Mouse (Mus musculus) kidney, adult 11 months (tissue): ENCODE data around the gene Mreg.

Experiments used
- DNase-seq: peaks from one replicate; pipeline ENCODE4 v3.0.0; 2022

Gene Mreg

DNA sequence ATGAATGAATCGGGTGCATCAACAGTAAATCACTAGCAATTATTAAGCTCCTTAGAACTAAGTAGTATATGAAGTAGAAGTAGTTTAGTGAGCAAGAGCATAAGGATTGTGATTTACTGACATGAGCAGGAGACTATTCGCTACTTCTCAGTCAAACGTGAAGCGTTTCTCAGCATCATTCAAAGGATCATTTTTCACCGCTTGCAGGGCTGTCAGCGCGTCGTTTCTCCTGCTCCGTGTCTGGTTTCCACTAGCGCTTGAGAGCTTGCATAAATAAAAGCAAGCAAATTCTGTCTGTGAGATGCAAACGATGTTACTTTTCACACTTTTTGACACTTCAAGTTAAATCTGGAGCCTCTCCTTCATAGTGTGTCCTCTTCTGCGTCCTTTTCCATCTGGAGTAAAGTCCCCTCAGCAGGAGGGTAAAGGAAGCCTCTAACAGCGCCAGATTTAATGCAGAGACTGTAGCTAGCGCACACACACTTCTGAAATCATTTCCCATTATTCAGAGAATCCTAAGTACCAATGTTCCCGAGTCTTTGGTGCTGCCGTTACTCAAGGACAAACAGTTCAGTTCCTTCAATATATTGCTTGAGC, 23.9 kb downstream of the Mreg start:
- no peak for DNase-seq

DNA sequence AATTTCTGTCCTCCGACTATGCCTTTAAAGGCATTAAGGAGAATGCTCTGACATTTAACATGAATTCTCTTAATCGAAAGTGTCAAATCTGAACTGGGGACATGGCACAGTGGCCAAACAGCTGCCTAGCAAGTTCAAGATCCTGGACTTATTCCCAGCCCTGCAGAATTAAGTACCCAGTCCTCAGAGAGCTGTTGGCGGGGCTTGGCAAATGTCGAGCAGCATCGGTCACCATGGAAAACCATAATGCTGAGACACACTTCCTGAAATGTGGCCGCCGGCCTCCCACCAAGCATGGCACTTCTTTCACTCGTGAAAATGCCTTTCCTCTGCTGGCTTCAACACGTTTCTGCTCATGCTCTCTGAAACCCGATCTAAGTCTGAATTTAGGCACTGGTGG, 24.6 kb downstream of the Mreg start:
- DNase-seq: no peak

DNA sequence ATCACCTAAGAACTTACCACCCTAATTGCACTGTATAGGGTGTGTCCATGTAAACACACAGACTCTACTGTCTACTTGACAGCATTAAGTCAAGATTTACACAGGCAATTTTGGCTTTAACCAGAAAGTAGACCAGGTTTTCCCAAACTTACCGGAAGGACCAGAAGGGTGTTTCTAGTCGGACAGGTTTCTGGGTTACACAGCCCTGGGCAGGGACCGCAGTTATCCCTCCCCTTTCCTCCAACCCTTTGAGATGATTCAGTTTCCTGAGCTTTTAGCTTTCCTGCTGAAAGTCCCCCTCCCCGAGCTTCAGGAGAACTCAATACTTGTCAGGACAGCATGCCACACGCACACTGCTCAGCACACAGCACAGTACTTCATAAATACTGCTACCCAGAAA, 26.0 kb downstream of the Mreg start:
- DNase-seq: no peak

DNA sequence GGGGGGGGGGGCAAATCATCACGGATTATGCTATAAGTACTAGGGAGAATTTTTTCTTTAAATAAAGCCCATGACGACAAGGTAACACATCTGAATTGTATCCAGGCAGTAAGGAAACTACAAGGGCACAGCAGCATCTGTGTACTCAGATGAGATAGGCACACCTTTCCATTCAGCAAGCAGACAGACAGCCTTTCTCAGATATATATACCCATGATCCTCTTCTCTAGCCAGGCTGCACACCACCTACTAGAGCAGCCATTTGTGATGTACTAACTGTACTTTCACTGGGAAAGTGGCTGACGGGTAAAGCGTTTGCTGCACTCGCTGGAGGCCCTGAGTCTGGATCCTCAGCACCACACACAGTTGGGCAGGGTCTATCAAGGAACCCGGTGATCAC, 28.6 kb downstream of the Mreg start:
- DNase-seq: no peak

DNA sequence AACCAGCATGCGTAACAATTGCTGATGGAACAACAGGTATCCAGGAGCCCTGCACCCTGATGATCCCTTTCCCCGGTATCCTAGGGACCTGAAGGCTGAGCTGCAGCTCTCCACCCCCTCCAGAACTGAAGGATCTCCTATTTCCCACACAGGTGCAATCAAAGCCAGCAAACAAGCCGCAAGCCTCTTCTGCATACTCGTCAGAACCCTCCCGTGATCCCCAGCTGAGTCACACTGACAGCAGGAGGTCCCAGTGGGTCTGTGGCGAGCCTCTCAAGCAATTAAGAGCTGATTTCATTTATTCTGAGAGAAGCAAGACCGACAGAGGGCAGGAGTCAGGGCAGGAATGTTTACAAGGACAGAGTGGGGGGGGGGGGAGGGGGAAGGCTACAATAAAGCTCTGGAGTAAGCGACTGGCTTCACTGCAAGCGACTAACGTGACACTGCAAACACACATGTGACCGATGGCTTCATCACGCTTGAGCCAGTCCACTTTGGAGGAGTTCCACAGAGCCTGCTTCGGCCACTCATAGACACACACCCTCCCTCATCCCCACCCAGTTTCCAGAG, 29.1 kb downstream of the Mreg start:
- peak; percentile 33 for DNase-seq

DNA sequence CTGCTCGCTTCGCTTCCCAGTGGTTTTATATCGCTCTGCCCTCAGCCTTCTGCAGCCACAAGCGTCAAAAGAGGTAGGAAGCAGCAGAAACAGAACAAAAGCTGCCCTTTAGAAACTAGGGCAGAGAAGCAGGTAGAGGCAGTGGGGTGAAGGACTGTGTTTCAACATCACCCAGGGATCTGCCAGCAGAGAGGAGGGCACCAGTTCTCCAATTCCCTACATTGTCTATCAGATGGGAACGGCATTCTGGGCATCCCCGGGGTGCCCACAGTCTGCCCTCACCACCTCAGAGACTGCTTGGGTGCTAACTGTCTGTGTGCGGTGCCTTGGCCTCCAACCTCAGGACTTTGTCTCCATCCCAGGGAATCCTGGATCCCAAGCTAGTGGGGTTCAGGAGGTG, 32.2 kb downstream of the Mreg start:
- no peak for DNase-seq

DNA sequence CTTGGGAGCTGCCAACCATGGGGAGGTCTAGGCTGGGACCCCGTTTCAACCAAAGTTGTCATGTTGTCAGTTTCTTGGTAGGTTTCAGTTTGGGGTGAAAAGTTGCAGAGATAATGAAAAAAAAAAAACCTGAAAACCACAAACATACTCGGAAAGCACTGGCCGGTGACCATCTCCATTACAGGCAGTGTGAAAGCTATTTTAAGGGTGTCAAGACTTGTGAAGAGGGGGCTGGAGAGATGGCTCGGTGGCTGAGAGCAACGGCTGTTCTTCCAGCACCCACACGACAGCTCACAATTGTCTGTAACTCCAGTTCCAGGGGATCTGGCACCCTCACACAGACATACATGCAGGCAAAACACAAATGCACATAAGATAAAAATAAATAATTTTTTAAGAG, 35.9 kb downstream of the Mreg start:
- no peak for DNase-seq

DNA sequence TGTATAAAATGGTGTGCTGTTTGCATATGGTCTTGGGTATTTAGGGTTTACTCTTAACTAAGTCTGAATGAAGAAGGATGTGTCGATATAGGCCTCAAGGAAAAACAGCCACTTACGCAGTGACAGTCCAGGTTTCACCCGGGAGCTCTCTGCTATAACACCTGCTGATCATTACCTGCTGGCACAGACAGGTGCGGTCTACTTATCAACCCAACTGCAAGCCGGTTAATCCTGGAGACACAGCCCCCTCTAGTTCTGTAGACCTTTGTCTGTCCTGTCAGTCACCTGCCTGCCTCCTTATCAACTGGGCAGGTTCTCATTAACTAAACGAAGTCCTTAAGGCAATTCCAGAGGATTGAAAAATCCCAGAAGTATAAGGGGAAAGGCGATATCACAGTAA, 37.9 kb downstream of the Mreg start:
- DNase-seq: no peak

DNA sequence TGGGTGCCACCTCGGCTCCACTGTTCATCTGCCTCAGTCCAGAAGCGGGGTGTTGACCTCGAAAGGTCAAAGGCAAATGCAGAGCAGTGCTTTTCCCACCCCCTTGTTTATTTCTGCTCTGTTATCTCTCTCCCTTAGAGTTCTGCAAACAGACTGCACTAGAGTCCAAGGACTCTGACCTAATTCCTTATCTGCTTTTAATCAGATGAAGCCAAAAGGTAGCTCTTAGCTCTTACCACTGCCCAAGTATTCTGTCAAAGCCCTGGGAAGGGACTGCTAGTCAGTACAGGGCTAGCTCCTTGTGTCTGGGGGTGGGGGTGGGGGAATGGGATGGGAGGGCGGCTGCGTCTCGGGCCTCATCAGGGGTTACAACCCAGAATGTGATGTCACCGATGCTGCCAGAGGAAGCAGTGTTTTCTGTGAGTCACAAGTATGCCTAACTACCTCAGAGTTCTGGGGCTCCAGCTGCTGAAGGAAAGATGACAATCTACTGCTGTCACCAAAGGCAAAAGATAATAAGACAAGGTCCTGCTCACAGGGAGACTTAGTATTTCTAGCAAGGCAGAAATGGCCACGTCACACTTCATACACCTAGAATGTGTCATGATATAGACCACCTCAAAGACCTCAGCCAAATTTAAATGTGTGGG, 38.6 kb downstream of the Mreg start:
- DNase-seq: no peak

DNA sequence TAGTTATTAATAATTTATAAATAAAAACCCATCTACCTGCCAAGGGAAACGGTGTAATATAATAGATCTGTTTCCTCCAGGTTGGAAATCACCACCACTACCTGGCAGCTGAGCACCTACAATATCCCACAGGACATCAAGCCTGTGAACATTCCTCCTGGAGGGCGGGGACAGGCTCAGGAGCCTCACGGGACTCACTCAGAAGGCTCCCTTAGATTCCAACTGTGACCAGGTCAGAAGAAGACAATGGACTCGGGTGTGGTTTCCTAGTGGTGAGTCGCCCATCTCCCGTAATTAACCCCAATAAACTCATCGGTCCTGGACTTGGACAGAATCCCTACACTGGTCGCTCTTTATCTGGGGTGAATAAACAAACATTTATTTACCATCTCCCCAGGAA, 39.3 kb downstream of the Mreg start:
- no peak for DNase-seq

DNA sequence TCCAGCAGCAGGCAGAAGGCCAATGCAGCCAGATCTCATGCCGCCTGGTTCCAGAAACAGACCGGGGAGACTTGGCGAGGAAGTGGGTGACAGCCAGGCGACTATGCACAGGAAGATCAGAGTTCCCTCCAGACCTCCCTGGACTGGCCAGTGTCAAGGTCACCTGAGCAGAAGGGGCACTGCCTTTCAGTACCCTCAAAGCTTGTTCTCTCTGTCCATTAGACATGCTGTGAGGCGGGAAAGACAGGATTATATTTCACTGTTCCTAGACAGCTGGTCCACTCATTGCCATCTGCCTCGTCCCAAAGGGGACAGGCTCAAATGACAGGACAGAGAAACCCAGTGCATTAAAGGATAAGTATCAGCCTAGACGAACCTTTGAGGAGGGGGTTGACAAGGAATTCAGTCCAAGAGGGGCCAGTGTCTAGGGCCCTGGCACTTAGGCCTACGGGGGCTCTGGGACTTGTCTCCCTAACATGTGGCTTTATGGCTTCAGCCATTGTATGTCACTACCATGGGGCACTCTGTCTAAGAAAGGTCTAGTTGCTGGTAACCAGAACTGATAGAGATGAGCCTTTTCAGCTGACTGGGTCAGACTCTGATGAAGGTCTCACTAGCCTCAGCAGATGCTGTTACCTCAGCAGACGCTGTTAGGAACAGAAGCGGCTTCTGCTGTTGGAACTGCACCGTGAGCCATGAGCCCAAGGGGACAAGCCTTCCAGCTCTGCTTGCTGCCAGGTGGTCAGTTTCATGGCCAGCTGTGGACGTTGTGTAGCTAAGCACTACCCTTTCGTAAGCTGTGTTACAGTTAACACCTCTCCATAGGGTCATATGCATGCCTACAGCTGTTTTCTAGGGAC, 40.9 kb downstream of the Mreg start:
- DNase-seq: no peak

DNA sequence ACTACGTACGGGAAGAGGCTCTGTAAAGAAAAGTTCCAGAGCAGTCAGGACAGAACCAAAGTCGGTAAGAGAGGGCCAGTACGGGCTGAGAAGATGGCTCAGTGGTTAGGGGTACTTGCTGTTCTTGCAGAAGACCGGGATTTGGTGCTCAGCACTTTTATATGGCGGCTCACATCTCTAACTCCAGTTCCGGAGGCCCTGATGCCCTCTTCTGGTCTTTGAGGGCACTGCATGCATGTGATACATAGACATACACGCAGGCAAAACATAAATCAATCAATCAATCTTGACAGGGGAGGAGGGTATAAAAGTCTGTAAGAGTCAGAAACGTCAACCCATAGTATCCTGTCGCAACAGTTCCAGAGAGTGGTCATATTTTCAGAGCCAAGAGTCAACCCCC, 45.1 kb downstream of the Mreg start:
- no peak for DNase-seq

DNA sequence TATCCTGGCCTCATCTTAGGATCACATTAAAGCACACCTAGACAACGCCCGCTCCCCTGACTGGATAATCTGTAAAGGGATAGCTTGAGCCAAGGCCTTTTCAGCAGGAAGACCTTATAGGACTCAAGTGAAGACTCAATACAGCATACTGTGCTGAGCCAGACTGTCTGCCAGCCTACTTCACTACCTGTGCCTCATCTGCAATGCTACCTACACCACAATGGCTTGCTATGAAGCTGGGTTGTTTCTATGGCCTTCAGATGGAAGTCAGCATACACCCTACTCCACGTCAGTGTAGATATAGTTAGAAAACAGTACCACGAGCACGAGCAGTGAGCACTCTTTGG, 45.7 kb downstream of the Mreg start:
- no peak for DNase-seq

DNA sequence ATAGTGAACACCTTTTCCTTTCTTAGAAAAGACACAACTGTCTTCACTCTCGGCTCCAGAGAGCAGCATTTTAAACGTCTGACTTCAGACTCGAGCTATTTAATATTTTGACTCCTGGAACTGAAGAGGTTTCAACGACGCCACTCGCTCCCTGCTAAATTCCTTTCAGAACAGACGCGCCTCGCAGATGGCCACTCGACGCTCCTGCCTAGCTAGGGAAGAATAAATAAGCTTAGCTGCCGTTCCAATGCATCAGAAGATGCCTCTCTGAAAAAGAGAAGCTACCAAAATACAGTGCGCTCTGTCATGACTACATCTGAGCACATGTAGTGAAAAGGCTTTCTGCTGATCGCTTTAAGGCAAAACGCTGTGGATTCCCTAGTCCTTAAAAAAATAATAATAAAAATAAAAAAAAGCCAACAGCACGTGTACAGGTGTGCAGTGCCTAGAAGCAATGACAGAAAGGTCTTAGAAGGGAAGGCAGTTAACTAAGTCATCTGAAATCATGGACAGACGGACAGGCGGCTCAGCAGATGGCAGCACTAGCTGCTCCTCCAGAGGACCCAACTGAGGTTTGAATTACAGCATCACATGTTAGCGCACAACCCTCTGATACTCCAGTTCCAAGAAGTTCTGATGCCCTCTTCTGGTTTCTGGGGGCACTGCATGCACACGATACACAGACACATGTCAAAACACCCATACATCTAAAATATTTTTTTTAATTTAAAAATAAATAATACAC, 46.2 kb downstream of the Mreg start:
- no peak for DNase-seq

DNA sequence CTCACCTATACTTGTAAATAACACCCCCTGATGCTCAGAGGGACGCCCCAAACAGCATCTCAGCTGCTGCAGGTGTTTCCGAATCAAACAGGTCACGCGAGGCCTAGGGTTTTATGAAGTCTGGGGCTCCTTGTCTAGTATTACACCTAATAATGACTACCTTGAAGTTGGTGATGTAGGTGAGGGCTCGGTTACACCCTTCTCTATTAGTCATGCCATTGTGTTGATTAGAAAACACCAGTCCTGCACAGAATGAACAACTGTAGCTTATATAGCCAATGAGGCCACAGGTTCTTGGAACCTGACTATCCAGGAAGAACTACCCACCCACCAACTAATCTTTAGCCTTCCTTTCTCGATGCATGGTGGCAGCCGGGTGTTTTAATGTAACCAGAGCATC, 51.8 kb downstream of the Mreg start:
- no peak for DNase-seq

DNA sequence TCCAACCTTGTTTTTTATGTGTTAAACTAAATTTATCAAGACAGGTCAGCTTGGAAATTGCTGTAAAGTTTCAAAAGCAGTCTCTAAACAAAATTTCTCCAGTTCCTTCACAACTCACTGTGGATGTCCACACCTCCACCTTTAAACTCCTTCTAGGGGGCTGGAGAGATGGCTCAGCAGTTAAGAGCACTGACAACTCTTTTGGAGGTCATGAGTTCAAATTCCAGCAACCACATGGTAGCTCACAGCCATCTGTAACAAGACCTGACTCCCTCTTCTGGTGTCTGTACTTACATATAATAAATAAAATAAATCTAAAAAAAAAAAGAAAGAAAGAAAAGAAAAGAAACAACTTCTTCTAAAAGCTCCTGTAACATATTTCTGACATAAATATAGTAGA, 67.1 kb downstream of the Mreg start:
- no peak for DNase-seq

DNA sequence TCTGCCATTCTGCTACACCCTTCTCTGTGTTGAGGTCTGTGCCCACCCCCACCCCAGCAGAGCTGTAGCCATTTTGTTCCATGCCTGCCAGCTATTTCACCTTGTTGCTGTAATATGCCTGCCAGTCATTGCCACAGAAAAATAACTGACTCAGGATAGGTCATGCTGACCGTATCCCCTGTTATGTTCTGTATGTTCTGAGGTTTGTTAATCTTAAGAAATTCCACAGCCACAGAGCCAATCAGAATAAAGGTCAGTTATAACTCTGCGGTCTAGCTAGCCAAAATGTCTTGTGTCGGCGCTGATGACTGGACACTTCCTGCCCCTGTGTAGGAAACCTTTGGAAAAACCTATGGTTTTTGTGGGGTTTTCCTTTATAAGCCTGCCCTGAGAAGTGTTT, 67.7 kb downstream of the Mreg start:
- no peak for DNase-seq

DNA sequence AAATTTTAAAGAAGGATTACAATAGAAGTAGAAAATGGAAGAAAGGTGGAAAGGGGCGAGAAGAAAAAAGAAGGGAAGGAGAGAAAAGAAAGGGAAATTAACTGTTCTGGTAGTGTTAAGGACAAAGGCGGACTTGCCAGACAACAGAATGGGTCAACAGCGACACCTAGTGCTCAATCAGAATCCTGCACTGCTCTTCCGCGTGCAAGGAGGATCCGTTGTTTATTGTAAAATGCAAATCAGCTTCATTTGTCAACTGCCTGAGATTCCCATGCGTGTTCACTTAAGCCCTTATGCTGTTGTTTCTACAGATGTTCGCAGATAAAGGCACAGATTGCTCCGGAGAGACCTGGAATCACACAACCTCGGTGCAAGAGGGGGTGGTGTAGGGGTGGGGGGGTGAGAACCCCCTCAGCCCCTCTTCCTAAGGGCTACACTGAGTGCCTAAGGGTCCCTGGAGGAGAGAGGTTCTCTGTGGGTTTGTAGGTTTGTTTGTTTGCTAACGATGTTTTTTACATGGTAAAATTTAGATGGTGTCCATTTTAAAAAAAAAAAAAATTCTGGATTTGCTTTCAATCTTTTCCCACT, 70.1 kb downstream of the Mreg start:
- peak; percentile 5 for DNase-seq

DNA sequence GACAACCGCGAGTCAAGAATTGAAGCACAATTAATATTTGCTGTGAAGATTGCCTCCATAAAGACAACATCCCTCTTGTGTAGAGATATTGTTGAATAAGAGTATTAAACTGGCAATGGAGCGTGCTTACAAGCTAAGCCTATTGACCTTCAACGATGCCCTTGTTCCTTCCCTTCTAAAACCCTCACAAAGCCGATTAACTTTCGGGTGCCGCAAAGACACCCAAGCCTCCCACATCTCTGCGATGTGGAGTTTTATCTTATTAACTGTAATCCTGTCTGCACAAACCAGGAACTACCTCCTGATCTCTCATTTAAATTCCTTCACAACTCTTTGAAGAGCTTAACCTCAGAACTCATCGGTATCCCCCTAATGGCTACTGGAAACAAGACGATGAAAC, 76.0 kb downstream of the Mreg start:
- DNase-seq: no peak

DNA sequence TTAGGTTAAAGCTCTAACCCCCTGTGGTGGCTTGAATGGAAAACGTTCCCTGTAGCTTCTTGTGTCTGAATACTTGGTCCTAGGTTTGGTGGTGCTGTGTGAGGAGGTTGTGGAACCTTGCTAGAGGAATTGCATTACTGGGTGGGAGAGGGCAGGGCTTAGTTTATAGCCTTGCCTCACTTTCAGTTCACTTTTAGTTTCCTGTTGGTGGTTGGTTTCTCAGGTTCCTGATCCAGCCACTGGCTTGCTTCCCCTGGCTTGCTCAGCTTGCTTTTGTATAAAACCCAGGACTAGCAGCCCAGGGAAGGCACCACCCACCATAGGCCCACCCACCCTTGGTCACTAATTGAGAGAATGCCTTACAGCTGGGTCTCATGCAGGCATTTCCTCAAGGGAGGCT, 77.6 kb downstream of the Mreg start:
- no peak for DNase-seq

DNA sequence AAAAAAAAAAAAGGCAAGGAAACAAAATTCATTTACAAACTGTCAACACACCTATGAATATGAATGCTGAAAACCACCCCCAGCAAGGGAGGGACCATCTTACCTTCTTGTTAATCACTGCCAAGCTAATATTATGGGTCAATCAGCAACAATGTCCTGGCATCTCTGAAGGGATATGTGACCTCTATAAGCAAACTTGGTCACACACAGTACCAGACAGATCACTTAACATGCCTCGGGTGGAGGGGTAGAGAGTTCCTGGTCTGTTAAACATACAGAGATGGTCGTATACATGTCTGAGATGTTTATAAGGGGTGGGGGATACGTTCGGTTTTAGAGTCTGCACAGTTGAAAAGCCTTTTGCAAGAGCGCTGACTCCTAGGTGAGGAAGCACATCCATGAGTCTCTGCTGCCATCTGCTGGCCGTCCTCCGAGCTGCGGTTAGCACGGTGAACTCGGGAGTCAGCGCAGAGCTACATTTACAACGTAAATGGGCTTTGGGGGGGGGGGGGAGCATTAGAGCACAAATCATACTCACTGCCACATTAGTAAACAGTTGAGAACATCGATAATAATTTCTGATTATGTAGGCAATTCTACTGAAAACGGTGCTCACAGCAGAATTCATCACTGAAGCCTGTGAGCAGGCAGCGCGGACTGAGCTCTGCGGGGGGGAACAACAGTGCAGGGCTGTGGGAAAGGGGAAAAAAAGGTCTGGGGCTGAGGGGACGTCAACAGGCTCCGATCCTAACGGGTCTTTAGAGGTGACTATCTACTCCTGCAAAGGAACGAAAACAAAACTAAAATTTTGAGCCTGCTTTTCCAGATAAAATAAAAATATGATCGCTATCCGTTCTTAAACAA, 88.4 kb downstream of the Mreg start:
- DNase-seq: peak; percentile 40

DNA sequence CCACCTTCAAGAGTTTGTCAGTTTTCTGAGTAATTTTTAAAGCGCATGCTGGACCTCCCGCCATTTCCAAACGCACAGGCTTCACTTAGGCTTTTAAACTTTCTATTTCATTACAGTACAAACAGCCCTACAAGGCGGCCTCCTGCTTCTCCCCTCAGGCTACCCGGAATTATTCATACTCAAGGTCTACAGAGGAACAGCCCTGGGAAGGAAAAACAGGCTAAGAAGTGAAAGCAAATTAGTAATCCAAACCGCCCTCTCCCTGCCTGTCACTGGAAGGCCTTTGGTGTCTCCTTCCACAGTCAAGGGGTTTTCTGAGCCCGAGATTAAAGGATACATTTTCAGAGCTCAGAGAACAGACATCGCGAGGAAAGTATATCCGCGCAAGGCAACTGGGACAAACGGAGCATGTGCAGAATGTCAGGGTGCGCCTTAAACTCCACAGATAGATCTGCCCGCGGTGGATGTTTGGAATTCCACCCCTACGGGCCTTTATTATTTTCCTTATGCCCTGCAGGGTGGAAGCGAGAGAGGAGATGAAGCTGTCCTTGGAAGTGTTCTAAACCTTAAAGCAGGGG, 90.4 kb downstream of the Mreg start:
- no peak for DNase-seq
